Mouse (Mus musculus): Measurements from ENCODE around the gene Ly75. TPM values are rescaled to one million over a fixed set of nuclear protein-coding genes. Genes with fewer than 3 reads are reported as not detected.
A peak's percentile ranks its signal among the peaks of the same experiment; 100 is the strongest.

The Ly75 gene
- 0.41 and 0.78 TPM in 2 replicates for polyA plus RNA-seq (2014; fragmentation: Nextera tagmentation; extraction: Ambion mirVana)

- DNase-seq (ENCODE audit: low spot score) (peak; percentile 84), ATAC-seq (peak; percentile 100)
- WGBS = under 1% methylated on average over 46 of the region's 46 CpGs
- no peaks in the 10 kb centered on the region for H3K27me3 ChIP-seq (replicated peaks; ENCODE audit: control insufficient read depth, insufficient read depth, low read length)
- no peak within 1 kb of the TSS for H3K27ac ChIP-seq (ENCODE audit: low read depth, low read length)
- H3K9ac ChIP-seq (ENCODE audit: low read length) = peak within 1 kb of the TSS; percentile 62
- peak within 1 kb of the TSS; percentile 91 for H3K4me2 ChIP-seq (ENCODE audit: low read length)
- H3K9me3 ChIP-seq (replicated peaks; ENCODE audit: control insufficient read depth, low read length) = no peaks in the 10 kb centered on the region
- no peaks in the 10 kb centered on the region for H3K36me3 ChIP-seq (ENCODE audit: control insufficient read depth, insufficient read depth, low read length)
- H3K4me1 ChIP-seq (ENCODE audit: control insufficient read depth, insufficient read depth, low read length) = 0 out of 2 replicates have a peak, but pooled peaks cover 2% of the 10 kb centered on the region
- H3K4me3 ChIP-seq (ENCODE audit: low read depth, low read length) = peak within 1 kb of the TSS; percentile 45
These were observed at the start of gene Ly75 for GRCm38 (mm10) chr2:60382858-60383669. Ly75 (minus strand) TSS chr2:60383303.

GRCm38 (mm10) chr2:60430315-60431021 is 47.4 kb upstream of the Ly75 start:
- no peak overlapping the region for H3K9ac ChIP-seq (ENCODE audit: low read length)
- H3K4me2 ChIP-seq (ENCODE audit: low read length) = no peak overlapping the region
- H3K27me3 ChIP-seq (replicated peaks; ENCODE audit: control insufficient read depth, insufficient read depth, low read length) = no peaks in the 10 kb centered on the region
- H3K4me3 ChIP-seq (ENCODE audit: low read depth, low read length) = no peak overlapping the region
- WGBS = 80% methylated on average over 8 of the region's 8 CpGs
- H3K4me1 ChIP-seq (ENCODE audit: control insufficient read depth, insufficient read depth, low read length) = no peaks in the 10 kb centered on the region
- DNase-seq (ENCODE audit: low spot score) (no peak), ATAC-seq (no peak)
- no peaks in the 10 kb centered on the region for H3K9me3 ChIP-seq (replicated peaks; ENCODE audit: control insufficient read depth, low read length)
- no peak overlapping the region for H3K27ac ChIP-seq (ENCODE audit: low read depth, low read length)
- H3K36me3 ChIP-seq (ENCODE audit: control insufficient read depth, insufficient read depth, low read length) = no peaks in the 10 kb centered on the region

GRCm38 (mm10) chr2:60418075-60418474 is 35.0 kb upstream of the Ly75 start:
- no peaks in the 10 kb centered on the region for H3K36me3 ChIP-seq (ENCODE audit: control insufficient read depth, insufficient read depth, low read length)
- H3K9ac ChIP-seq (ENCODE audit: low read length) = no peak overlapping the region
- peak; percentile 79 for DNase-seq (ENCODE audit: low spot score)
- no peak overlapping the region for H3K4me2 ChIP-seq (ENCODE audit: low read length)
- no peaks in the 10 kb centered on the region for H3K9me3 ChIP-seq (replicated peaks; ENCODE audit: control insufficient read depth, low read length)
- ATAC-seq = peak; percentile 72; the same call in 1 of the 2 replicates
- H3K4me1 ChIP-seq (ENCODE audit: control insufficient read depth, insufficient read depth, low read length) = no peaks in the 10 kb centered on the region
- no peaks in the 10 kb centered on the region for H3K27me3 ChIP-seq (replicated peaks; ENCODE audit: control insufficient read depth, insufficient read depth, low read length)
- no peak overlapping the region for H3K4me3 ChIP-seq (ENCODE audit: low read depth, low read length)
- H3K27ac ChIP-seq (ENCODE audit: low read depth, low read length) = no peak overlapping the region
- WGBS = 9% methylated on average over 6 of the region's 6 CpGs

- Histone ChIP-seq H3K9ac (ENCODE audit: low read length) (no peak overlapping the region), H3K4me2 (ENCODE audit: low read length) (no peak overlapping the region), H3K4me3 (ENCODE audit: low read depth, low read length) (no peak overlapping the region), H3K27ac (ENCODE audit: low read depth, low read length) (no peak overlapping the region), H3K4me1 (ENCODE audit: control insufficient read depth, insufficient read depth, low read length) (no peaks in the 10 kb centered on the region), H3K27me3 (replicated peaks; ENCODE audit: control insufficient read depth, insufficient read depth, low read length) (no peaks in the 10 kb centered on the region), H3K36me3 (ENCODE audit: control insufficient read depth, insufficient read depth, low read length) (no peaks in the 10 kb centered on the region), H3K9me3 (replicated peaks; ENCODE audit: control insufficient read depth, low read length) (no peaks in the 10 kb centered on the region)
- ATAC-seq (no peak), DNase-seq (ENCODE audit: low spot score) (no peak)
- 51% methylated on average over 8 of the region's 8 CpGs for WGBS
These were observed 31.2 kb upstream of the Ly75 start for GRCm38 (mm10) chr2:60414334-60414733.

GRCm38 (mm10) chr2:60413006-60413650 is 30.0 kb upstream of the Ly75 start:
- H3K4me2 ChIP-seq (ENCODE audit: low read length) = no peak overlapping the region
- H3K9ac ChIP-seq (ENCODE audit: low read length) = no peak overlapping the region
- 89% methylated on average over 18 of the region's 18 CpGs for WGBS
- DNase-seq (ENCODE audit: low spot score) = no peak
- no peak overlapping the region for H3K4me3 ChIP-seq (ENCODE audit: low read depth, low read length)
- no peaks in the 10 kb centered on the region for H3K9me3 ChIP-seq (replicated peaks; ENCODE audit: control insufficient read depth, low read length)
- ATAC-seq = no peak
- H3K27ac ChIP-seq (ENCODE audit: low read depth, low read length) = no peak overlapping the region
- H3K36me3 ChIP-seq (ENCODE audit: control insufficient read depth, insufficient read depth, low read length) = no peaks in the 10 kb centered on the region
- no peaks in the 10 kb centered on the region for H3K4me1 ChIP-seq (ENCODE audit: control insufficient read depth, insufficient read depth, low read length)
- H3K27me3 ChIP-seq (replicated peaks; ENCODE audit: control insufficient read depth, insufficient read depth, low read length) = no peaks in the 10 kb centered on the region

GRCm38 (mm10) chr2:60411181-60411580 is 28.1 kb upstream of the Ly75 start:
- Histone ChIP-seq H3K9me3 (replicated peaks; ENCODE audit: control insufficient read depth, low read length) (no peaks in the 10 kb centered on the region), H3K27ac (ENCODE audit: low read depth, low read length) (no peak overlapping the region), H3K36me3 (ENCODE audit: control insufficient read depth, insufficient read depth, low read length) (no peaks in the 10 kb centered on the region), H3K4me3 (ENCODE audit: low read depth, low read length) (no peak overlapping the region), H3K4me1 (ENCODE audit: control insufficient read depth, insufficient read depth, low read length) (no peaks in the 10 kb centered on the region), H3K27me3 (replicated peaks; ENCODE audit: control insufficient read depth, insufficient read depth, low read length) (no peaks in the 10 kb centered on the region), H3K4me2 (ENCODE audit: low read length) (no peak overlapping the region), H3K9ac (ENCODE audit: low read length) (no peak overlapping the region)
- 88% methylated on average over 7 of the region's 7 CpGs for WGBS
- no peak for ATAC-seq
- DNase-seq (ENCODE audit: low spot score) = no peak

- Histone ChIP-seq H3K9ac (ENCODE audit: low read length) (no peak overlapping the region), H3K9me3 (replicated peaks; ENCODE audit: control insufficient read depth, low read length) (no peaks in the 10 kb centered on the region), H3K4me3 (ENCODE audit: low read depth, low read length) (no peak overlapping the region), H3K27me3 (replicated peaks; ENCODE audit: control insufficient read depth, insufficient read depth, low read length) (no peaks in the 10 kb centered on the region), H3K4me1 (ENCODE audit: control insufficient read depth, insufficient read depth, low read length) (no peaks in the 10 kb centered on the region), H3K36me3 (ENCODE audit: control insufficient read depth, insufficient read depth, low read length) (no peaks in the 10 kb centered on the region), H3K4me2 (ENCODE audit: low read length) (no peak overlapping the region), H3K27ac (ENCODE audit: low read depth, low read length) (no peak overlapping the region)
- DNase-seq (ENCODE audit: low spot score) = no peak
- WGBS = 83% methylated on average over 11 of the region's 11 CpGs
- ATAC-seq = no peak
These were observed 27.1 kb upstream of the Ly75 start for GRCm38 (mm10) chr2:60409989-60410763.

GRCm38 (mm10) chr2:60409194-60409593 is 26.1 kb upstream of the Ly75 start:
- DNase-seq (ENCODE audit: low spot score) (peak; percentile 17), ATAC-seq (no peak)
- H3K4me3 ChIP-seq (ENCODE audit: low read depth, low read length) = no peak overlapping the region
- no peak overlapping the region for H3K4me2 ChIP-seq (ENCODE audit: low read length)
- no peak overlapping the region for H3K9ac ChIP-seq (ENCODE audit: low read length)
- no peaks in the 10 kb centered on the region for H3K4me1 ChIP-seq (ENCODE audit: control insufficient read depth, insufficient read depth, low read length)
- H3K9me3 ChIP-seq (replicated peaks; ENCODE audit: control insufficient read depth, low read length) = no peaks in the 10 kb centered on the region
- H3K36me3 ChIP-seq (ENCODE audit: control insufficient read depth, insufficient read depth, low read length) = no peaks in the 10 kb centered on the region
- H3K27ac ChIP-seq (ENCODE audit: low read depth, low read length) = no peak overlapping the region
- WGBS = 46% methylated on average over 6 of the region's 6 CpGs
- H3K27me3 ChIP-seq (replicated peaks; ENCODE audit: control insufficient read depth, insufficient read depth, low read length) = no peaks in the 10 kb centered on the region

All from forebrain, embryonic 14.5 days (tissue).